Comparison of ENCODE assay signal across 8 mouse cellular contexts in the genomic region with DNA sequence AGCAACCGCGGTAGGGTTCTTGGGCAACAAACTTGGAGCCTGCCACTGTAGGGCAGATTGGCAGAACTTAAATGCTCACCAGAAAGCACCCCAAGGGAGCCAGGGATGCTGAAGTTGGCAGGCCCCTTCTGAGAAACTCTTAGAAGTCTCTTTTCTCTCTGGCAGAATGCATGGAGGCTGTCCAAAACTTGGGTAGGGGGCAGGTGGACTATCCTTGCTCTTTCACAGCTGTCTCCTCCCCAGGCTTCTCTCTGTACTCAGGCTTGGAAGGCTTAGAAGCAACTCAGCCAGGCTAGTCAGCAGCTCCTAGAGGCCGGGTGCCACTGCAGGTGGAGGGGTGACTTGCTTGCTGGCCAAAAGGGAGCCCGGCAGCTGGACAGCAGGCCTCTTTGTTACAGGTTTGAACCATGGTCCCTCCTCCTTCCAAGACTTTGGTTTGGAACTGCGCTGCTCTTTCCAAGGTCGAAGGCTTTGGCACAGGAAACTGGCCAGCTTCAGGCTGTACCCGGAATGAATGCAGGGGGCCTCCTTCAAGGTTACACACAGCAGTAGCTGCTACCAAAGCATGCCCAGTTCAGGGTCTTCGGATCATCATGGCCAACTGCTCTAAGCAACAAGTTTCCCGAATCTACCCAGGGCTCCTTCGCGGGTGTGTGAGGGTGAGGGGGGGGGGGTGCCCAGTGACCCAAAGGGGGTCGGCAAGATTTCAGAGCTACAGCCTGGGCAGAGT. TPM values are rescaled to one million over a fixed set of nuclear protein-coding genes. Genes with fewer than 3 reads are reported as not detected.
DNase-seq lines count a peak whose midpoint lies in the region; ATAC-seq and TF ChIP-seq lines count a peak whose summit lies in the region.

TSS of gene Als2cl (plus strand) at position 680 of the 730 bp plus-strand sequence.

- TF ChIP-seq CTCF in bone marrow macrophage, adult 2 months (IDR thresholded peaks at IDR 0.05; ENCODE audit: low read depth, low read length): no peak
- TF ChIP-seq CTCF in kidney, adult 2 months (conservative IDR thresholded peaks at IDR 0.05; ENCODE audit: insufficient read depth, insufficient read length, low read depth, low read length): no peak

- 14% methylated on average over 12 of the region's 12 CpGs for WGBS in neural tube, embryonic 11.5 days
- 8% methylated on average over 12 of the region's 12 CpGs for WGBS in kidney, adult 2 months
- WGBS in liver, embryonic 15.5 days (ENCODE audit: insufficient replicate concordance): 20% methylated on average over 12 of the region's 12 CpGs

- peak within 1 kb of the TSS; percentile 81 for H3K4me2 ChIP-seq in neural tube, embryonic 11.5 days (ENCODE audit: low read depth)
- peak within 1 kb of the TSS; percentile 62 for H3K4me2 ChIP-seq in liver, embryonic 15.5 days

- peak within 1 kb of the TSS; percentile 43 for H3K4me3 ChIP-seq in neural tube, embryonic 11.5 days (ENCODE audit: low read depth, low read length)
- peak within 1 kb of the TSS; percentile 85 for H3K4me3 ChIP-seq in bone marrow macrophage, adult 2 months (ENCODE audit: insufficient read depth, low read length)
- peak within 1 kb of the TSS; percentile 75 for H3K4me3 ChIP-seq in kidney, adult 2 months (ENCODE audit: insufficient read depth, low read depth, low read length)
- H3K4me3 ChIP-seq in liver, embryonic 15.5 days (replicated peaks): peak within 1 kb of the TSS; percentile 53

- no peak for TF ChIP-seq POLR2A in bone marrow macrophage, adult 2 months (IDR thresholded peaks at IDR 0.05; ENCODE audit: borderline replicate concordance, low read depth, low read length)
- no peak for TF ChIP-seq POLR2A in kidney, adult 2 months (IDR thresholded peaks at IDR 0.05; ENCODE audit: low read depth, low read length)

- no peak within 1 kb of the TSS for H3K27ac ChIP-seq in neural tube, embryonic 11.5 days (ENCODE audit: low read depth, low read length)
- H3K27ac ChIP-seq in bone marrow macrophage, adult 2 months (ENCODE audit: insufficient read depth, low read depth, low read length): no peak within 1 kb of the TSS
- H3K27ac ChIP-seq in kidney, adult 2 months (ENCODE audit: insufficient read depth, low read depth, low read length): peak within 1 kb of the TSS; percentile 97
- peak within 1 kb of the TSS; percentile 57 for H3K27ac ChIP-seq in liver, embryonic 15.5 days (replicated peaks)

- peaks cover 12% of the 10 kb centered on the region for H3K4me1 ChIP-seq in neural tube, embryonic 11.5 days (ENCODE audit: control insufficient read depth, insufficient read depth, low read length)
- H3K4me1 ChIP-seq in bone marrow macrophage, adult 2 months (ENCODE audit: control insufficient read depth, insufficient read depth, low read length): peaks cover 29% of the 10 kb centered on the region
- peaks cover 24% of the 10 kb centered on the region for H3K4me1 ChIP-seq in kidney, adult 2 months (ENCODE audit: control insufficient read depth, insufficient read depth, low read length)
- peaks cover 19% of the 10 kb centered on the region for H3K4me1 ChIP-seq in liver, embryonic 15.5 days (replicated peaks)

- peaks cover 32% of the 10 kb centered on the region for H3K27me3 ChIP-seq in neural tube, embryonic 11.5 days (ENCODE audit: control insufficient read depth, insufficient read depth, low read length)
- no peaks in the 10 kb centered on the region for H3K27me3 ChIP-seq in kidney, adult 2 months (replicated peaks; ENCODE audit: control insufficient read depth, insufficient read depth, low read length)
- peaks cover 46% of the 10 kb centered on the region for H3K27me3 ChIP-seq in liver, embryonic 15.5 days

- DNase-seq in neural tube, embryonic 11.5 days (ENCODE audit: low spot score): no peak
- DNase-seq in neural tube, embryonic 10.5 days (ENCODE audit: extremely low spot score, low spot score): no peak
- DNase-seq in heart, adult 9 months (ENCODE audit: low spot score in 2 of 2): peak; percentile 40 to 44
- DNase-seq in kidney, adult 2 months: peak; percentile 89
- peak; percentile 69 for DNase-seq in right cerebral cortex, postnatal 10 days (ENCODE audit: low spot score in 2 of 2)
- no peak for DNase-seq in c-Kit-positive CD71-positive TER-119-positive erythroid progenitor cells, embryonic 14.5 days (ENCODE audit: low spot score)

- no peaks in the 10 kb centered on the region for H3K9me3 ChIP-seq in neural tube, embryonic 11.5 days (ENCODE audit: control insufficient read depth, low read length)
- H3K9me3 ChIP-seq in liver, embryonic 15.5 days (replicated peaks): no peaks in the 10 kb centered on the region

- no peak for ATAC-seq in neural tube, embryonic 11.5 days (ENCODE audit: insufficient read depth, low FRiP score, low TSS enrichment)
- no peak for ATAC-seq in liver, embryonic 15.5 days (ENCODE audit: insufficient read depth)

- H3K9ac ChIP-seq in neural tube, embryonic 11.5 days (ENCODE audit: low read length): no peak within 1 kb of the TSS; the same call in 1 of the 2 replicates
- H3K9ac ChIP-seq in liver, embryonic 15.5 days: peak within 1 kb of the TSS; percentile 25

- H3K36me3 ChIP-seq in neural tube, embryonic 11.5 days (ENCODE audit: control insufficient read depth, insufficient read depth, low read length): no peaks in the 10 kb centered on the region
- H3K36me3 ChIP-seq in kidney, adult 2 months (ENCODE audit: control insufficient read depth, insufficient read depth, low read length): no peaks in the 10 kb centered on the region
- no peaks in the 10 kb centered on the region for H3K36me3 ChIP-seq in liver, embryonic 15.5 days (replicated peaks)

RNA-seq across cellular contexts. Expression of gene Als2cl, which starts in this region (rescaled TPM):
- polyA plus RNA-seq in neural tube, embryonic 11.5 days (2014; fragmentation: Nextera tagmentation; extraction: Ambion mirVana): 1.1 and 1.4 TPM in 2 replicates
- polyA plus RNA-seq in bone marrow macrophage, adult 2 months (2012; ENCODE audit: insufficient read depth, insufficient read length, missing spikeins): 12.6 and 16.4 TPM in 2 replicates
- polyA plus RNA-seq in kidney, adult 2 months (2012; rRNA removed): 32.3 and 40.8 TPM in 2 replicates
- polyA plus RNA-seq in liver, embryonic 15.5 days (2015; fragmentation: Nextera tagmentation; extraction: Ambion mirVana): 1.7 and 2.6 TPM in 2 replicates

Comparison
In these comparisons a context has a peak if more than half of its experiments do, and no peak if none do; other contexts are left out.
1. DNase-seq: peak in heart, adult 9 months (2 of 2), kidney, adult 2 months (single experiment) and right cerebral cortex, postnatal 10 days (2 of 2); none in neural tube, embryonic 11.5 days (single experiment), neural tube, embryonic 10.5 days (single experiment) and c-Kit-positive CD71-positive TER-119-positive erythroid progenitor cells, embryonic 14.5 days (single experiment).
2. H3K27ac ChIP-seq: peak in kidney, adult 2 months (single experiment) and liver, embryonic 15.5 days (single experiment); none in neural tube, embryonic 11.5 days (single experiment) and bone marrow macrophage, adult 2 months (single experiment).
3. Peak in every context shown above with its lines, with median percentiles within 50 percentile points of each other: H3K4me3 ChIP-seq.